ENCODE assay signal across 22 mouse cellular contexts in genomic region chr1:152844634-152845033, GRCm38 (mm10).
"Had no signal": no experiment of that assay in that cellular context is flagged by ENCODE, and none has a peak within 500 bp of the region (broad histone marks: within the 10 kb centered on the region; RNA-seq: fewer than 3 reads in every experiment).

No protein-coding gene starts in this region.

- H3K27me3 ChIP-seq: hindbrain, embryonic 12.5 days; intestine, embryonic 15.5 days; limb, embryonic 12.5 days had no signal

- DNase-seq: gastrocnemius, adult 2 months; gastrocnemius, postnatal 10 days; gastrocnemius, postnatal 25 days; heart, adult 2 months; heart, postnatal 10 days; heart, postnatal 4 days; kidney, adult 18-20 months; kidney, adult 8-10 months; kidney, postnatal 10 days; kidney, postnatal 25 days had no signal

- H3K9me3 ChIP-seq: hindbrain, embryonic 10.5 days; hindbrain, embryonic 12.5 days; intestine, embryonic 15.5 days; limb, embryonic 10.5 days; limb, embryonic 12.5 days had no signal

- H3K4me2 ChIP-seq: heart, embryonic 11.5 days; hindbrain, embryonic 12.5 days; hindbrain, embryonic 14.5 days; intestine, embryonic 15.5 days; limb, embryonic 12.5 days had no signal

- H3K4me3 ChIP-seq: gastrocnemius, adult 2 months; heart, adult 2 months; hindbrain, embryonic 10.5 days; hindbrain, embryonic 12.5 days; intestine, embryonic 15.5 days; layer of hippocampus, adult 2 months; left cerebral cortex, adult 2 months; limb, embryonic 10.5 days; limb, embryonic 12.5 days had no signal

- H3K27ac ChIP-seq: gastrocnemius, adult 2 months; heart, adult 2 months; hindbrain, embryonic 10.5 days; hindbrain, embryonic 12.5 days; hindbrain, embryonic 14.5 days; intestine, embryonic 15.5 days; layer of hippocampus, adult 2 months; left cerebral cortex, adult 2 months; limb, embryonic 10.5 days had no signal

- H3K4me1 ChIP-seq: hindbrain, embryonic 10.5 days; hindbrain, embryonic 12.5 days; intestine, embryonic 15.5 days; limb, embryonic 10.5 days; limb, embryonic 12.5 days had no signal

- ATAC-seq: hindbrain, embryonic 16.5 days; inflammation-experienced regulatory T-cells, adult 6 months; intestine, embryonic 15.5 days; intestine, postnatal 0 days had no signal

- H3K9ac ChIP-seq: hindbrain, embryonic 12.5 days; hindbrain, embryonic 14.5 days; intestine, embryonic 15.5 days; limb, embryonic 12.5 days had no signal
